Mouse (Mus musculus) kidney, embryonic 14.5 days (tissue): Measurements from ENCODE around the gene 4921536K21Rik. TPM values are rescaled to one million over a fixed set of nuclear protein-coding genes. Genes with fewer than 3 reads are reported as not detected.

Experiments
- ATAC-seq: fragments of 200-750 bp; cut with Nextera tagmentation; 2 replicates; pipeline ENCODE4 v1.8.0; 2017; ENCODE audit warnings: moderate number of reproducible peaks, mild to moderate bottlenecking, moderate TSS enrichment, moderate library complexity; ENCODE audit not compliant: low FRiP score, low TSS enrichment
- H3K27ac ChIP-seq: fragments of 300-500 bp; sonication (generic); 2 replicates; pipeline ENCODE4 v1.5.1; 2014; ENCODE audit warnings: low read depth, mild to moderate bottlenecking, low read length, moderate library complexity, mixed read lengths
- H3K27me3 ChIP-seq: fragments of 300-500 bp; sonication (generic); 2 replicates; pipeline ENCODE4 v1.6.1; 2014; ENCODE audit warnings: mild to moderate bottlenecking, low read length; ENCODE audit not compliant: control insufficient read depth, insufficient read depth
- H3K36me3 ChIP-seq: fragments of 300-500 bp; sonication (generic); 2 replicates; pipeline ENCODE4 v1.6.1; 2014; ENCODE audit warnings: low read length, mixed read lengths; ENCODE audit not compliant: control insufficient read depth, insufficient read depth
- H3K4me1 ChIP-seq: fragments of 300-500 bp; sonication (generic); 2 replicates; pipeline ENCODE4 v1.6.1; 2014; ENCODE audit warnings: low read length, mixed read lengths; ENCODE audit not compliant: control insufficient read depth, insufficient read depth
- H3K4me2 ChIP-seq: fragments of 300-500 bp; sonication (generic); replicated peaks from 2 replicates; pipeline ENCODE4 v1.6.1; 2014; ENCODE audit warnings: low read depth, mild to moderate bottlenecking, low read length
- H3K4me3 ChIP-seq: fragments of 300-500 bp; sonication (generic); 2 replicates; pipeline ENCODE4 v1.5.1; 2014; ENCODE audit warnings: mild to moderate bottlenecking, low read length
- H3K9ac ChIP-seq: fragments of 300-500 bp; sonication (generic); 2 replicates; pipeline ENCODE4 v1.6.1; 2014; ENCODE audit warnings: low read depth, mild to moderate bottlenecking, low read length, moderate library complexity
- H3K9me3 ChIP-seq: fragments of 300-500 bp; sonication (generic); 2 replicates; pipeline ENCODE4 v1.6.1; 2016; ENCODE audit warnings: low read length; ENCODE audit not compliant: control insufficient read depth
- WGBS: fragments of 180-500 bp; shearing (Covaris S2); extraction: QIAGEN DNeasy Blood & Tissue Kit; methylation state at CpG from one replicate; pipeline ENCODE4 v1.1.7; 2014; 5-methylcytosine and 5-hydroxymethylcytosine counted together
- polyA plus RNA-seq: library from polyadenylated mRNA; unstranded; fragments of >200 nt; fragmentation: Nextera tagmentation; extraction: Ambion mirVana; gene quantifications from 2 replicates; pipeline ENCODE4 v1.2.1, GENCODE M21; 2014

4921536K21Rik gene
- polyA plus RNA-seq, 1 experiment from 2014 or later = 0.20 TPM

GRCm38 (mm10) chr11:3930019-3930418 is 35.1 kb upstream of the 4921536K21Rik start:
- no peaks in the 10 kb centered on the region for H3K9me3 ChIP-seq
- ATAC-seq = no peak
- H3K4me1 ChIP-seq = peaks cover 6% of the 10 kb centered on the region; the same call in 1 of the 2 replicates
- no peak overlapping the region for H3K27ac ChIP-seq
- WGBS = 84% methylated on average over 4 of the region's 4 CpGs
- no peak overlapping the region for H3K4me2 ChIP-seq
- no peak overlapping the region for H3K9ac ChIP-seq
- H3K4me3 ChIP-seq = no peak overlapping the region
- peaks cover 2% of the 10 kb centered on the region; the same call in 1 of the 2 replicates for H3K36me3 ChIP-seq
- H3K27me3 ChIP-seq = no peaks in the 10 kb centered on the region

GRCm38 (mm10) chr11:3925916-3926315 is 31.0 kb upstream of the 4921536K21Rik start:
- ATAC-seq = no peak
- Histone ChIP-seq H3K4me2 (no peak overlapping the region), H3K27me3 (no peaks in the 10 kb centered on the region), H3K4me3 (no peak overlapping the region), H3K27ac (no peak overlapping the region), H3K9ac (no peak overlapping the region), H3K36me3 (peaks cover 11% of the 10 kb centered on the region), H3K4me1 (peaks cover under 1% of the 10 kb centered on the region; the same call in 1 of the 2 replicates), H3K9me3 (no peaks in the 10 kb centered on the region)
- WGBS = 88% methylated on average over 10 of the region's 10 CpGs

- H3K4me3 ChIP-seq = no peak overlapping the region
- H3K36me3 ChIP-seq = peaks cover 11% of the 10 kb centered on the region
- no peaks in the 10 kb centered on the region for H3K9me3 ChIP-seq
- WGBS = 95% methylated on average over 6 of the region's 6 CpGs
- no peak overlapping the region for H3K4me2 ChIP-seq
- ATAC-seq = no peak
- H3K27me3 ChIP-seq = no peaks in the 10 kb centered on the region
- H3K27ac ChIP-seq = no peak overlapping the region
- no peaks in the 10 kb centered on the region for H3K4me1 ChIP-seq
- no peak overlapping the region for H3K9ac ChIP-seq
Observed at GRCm38 (mm10) chr11:3922731-3923130, 27.8 kb upstream of the 4921536K21Rik start.

- Histone ChIP-seq H3K4me2 (no peak overlapping the region), H3K9ac (no peak overlapping the region), H3K27ac (no peak overlapping the region), H3K4me1 (no peaks in the 10 kb centered on the region), H3K4me3 (no peak overlapping the region), H3K9me3 (no peaks in the 10 kb centered on the region), H3K27me3 (no peaks in the 10 kb centered on the region), H3K36me3 (peaks cover 9% of the 10 kb centered on the region)
- ATAC-seq = no peak; the same call in 1 of the 2 replicates
- WGBS = 94% methylated on average over 9 of the region's 9 CpGs
Observed at GRCm38 (mm10) chr11:3922115-3922514, 27.2 kb upstream of the 4921536K21Rik start.

GRCm38 (mm10) chr11:3921281-3921850 is 26.5 kb upstream of the 4921536K21Rik start:
- Histone ChIP-seq H3K36me3 (peaks cover 9% of the 10 kb centered on the region), H3K4me3 (no peak overlapping the region), H3K4me1 (no peaks in the 10 kb centered on the region), H3K27ac (no peak overlapping the region), H3K9me3 (no peaks in the 10 kb centered on the region), H3K9ac (no peak overlapping the region), H3K27me3 (no peaks in the 10 kb centered on the region), H3K4me2 (no peak overlapping the region)
- WGBS = 25% methylated on average over 8 of the region's 8 CpGs
- 0 out of 2 replicates have a peak, but pooled peaks have one; percentile 51 for ATAC-seq

GRCm38 (mm10) chr11:3920476-3920875 is 25.6 kb upstream of the 4921536K21Rik start:
- H3K27me3 ChIP-seq = no peaks in the 10 kb centered on the region

GRCm38 (mm10) chr11:3918738-3919137 is 23.8 kb upstream of the 4921536K21Rik start:
- H3K4me1 ChIP-seq = no peaks in the 10 kb centered on the region
- no peak overlapping the region for H3K27ac ChIP-seq
- peaks cover 6% of the 10 kb centered on the region for H3K36me3 ChIP-seq
- H3K4me2 ChIP-seq = no peak overlapping the region
- no peak overlapping the region for H3K9ac ChIP-seq
- ATAC-seq = no peak
- 50% methylated on average over 1 of the region's 1 CpGs for WGBS
- H3K27me3 ChIP-seq = no peaks in the 10 kb centered on the region
- no peaks in the 10 kb centered on the region for H3K9me3 ChIP-seq
- H3K4me3 ChIP-seq = no peak overlapping the region

More at GRCm38 (mm10) chr11:3920476-3920875, 25.6 kb upstream of the 4921536K21Rik start:
- Histone ChIP-seq H3K4me2 (no peak overlapping the region), H3K9ac (no peak overlapping the region), H3K36me3 (peaks cover 9% of the 10 kb centered on the region), H3K27ac (no peak overlapping the region), H3K9me3 (no peaks in the 10 kb centered on the region), H3K4me1 (no peaks in the 10 kb centered on the region), H3K4me3 (no peak overlapping the region)
- ATAC-seq = no peak
- 81% methylated on average over 7 of the region's 7 CpGs for WGBS

GRCm38 (mm10) chr11:3914109-3914840 is 19.4 kb upstream of the 4921536K21Rik start, which contains the start of gene Slc35e4:
TSS of gene Slc35e4 (minus strand) at chr11:3914664.
- H3K4me3 ChIP-seq = peak within 1 kb of the TSS; percentile 59
- H3K27me3 ChIP-seq = peaks cover 5% of the 10 kb centered on the region
- peak; percentile 61 for ATAC-seq
- no peaks in the 10 kb centered on the region for H3K9me3 ChIP-seq
- H3K4me2 ChIP-seq = peak within 1 kb of the TSS; percentile 96
- peaks cover 18% of the 10 kb centered on the region for H3K4me1 ChIP-seq
- H3K36me3 ChIP-seq = no peaks in the 10 kb centered on the region
- no peak within 1 kb of the TSS; the same call in 1 of the 2 replicates for H3K27ac ChIP-seq
- WGBS = under 1% methylated on average over 28 of the region's 28 CpGs
- peak within 1 kb of the TSS; percentile 58 for H3K9ac ChIP-seq
